Mouse (Mus musculus): ENCODE data around the gene BC051142. TPM values are rescaled to one million over a fixed set of nuclear protein-coding genes. Genes with fewer than 3 reads are reported as not detected.
"Not testable (repeated sequence)": the region's sequence is repeated elsewhere in the genome, so short reads cannot be mapped to it uniquely, and the experiment has no call there.

Gene BC051142
- polyA plus RNA-seq, 2 experiments from 2014 or later, result 1.8 to 1.9 TPM

DNA sequence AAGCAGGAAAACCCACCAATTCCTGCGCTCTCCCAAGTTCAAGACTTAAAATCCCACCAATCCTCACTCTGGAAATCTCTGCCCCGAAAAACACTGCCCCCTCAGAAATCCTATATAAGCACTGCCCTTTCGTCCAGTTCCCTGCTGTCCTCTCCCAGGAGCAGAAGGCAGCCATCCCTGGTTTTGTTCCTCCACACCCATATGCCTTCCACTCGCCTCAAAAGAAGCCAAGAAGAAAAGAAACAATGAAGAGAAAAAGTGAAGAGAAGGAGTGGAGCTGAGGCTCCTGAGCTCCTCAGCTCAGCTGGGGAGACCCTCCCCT is 735 bp downstream of the BC051142 start:
- no peak for ATAC-seq

DNA sequence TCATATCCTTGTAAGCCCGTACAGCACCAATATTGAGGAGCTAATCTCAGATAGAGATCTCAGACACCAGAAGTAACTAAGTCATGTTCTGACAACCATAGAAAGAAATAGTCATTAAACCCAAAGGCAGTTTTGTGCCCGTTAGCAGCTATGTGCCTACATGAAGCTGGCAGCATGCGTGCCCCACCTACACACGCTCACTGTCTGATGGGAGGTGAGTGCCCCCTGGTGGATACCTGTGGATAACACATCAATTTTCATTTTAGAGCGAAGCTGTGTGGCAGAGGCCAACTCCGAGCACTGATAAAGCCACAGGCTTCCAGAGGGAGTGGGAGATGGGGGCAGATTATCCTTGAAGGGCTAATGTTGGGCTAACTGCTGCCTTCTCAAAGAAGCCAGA is 12.5 kb downstream of the BC051142 start:
- peak; percentile 62 for ATAC-seq

DNA sequence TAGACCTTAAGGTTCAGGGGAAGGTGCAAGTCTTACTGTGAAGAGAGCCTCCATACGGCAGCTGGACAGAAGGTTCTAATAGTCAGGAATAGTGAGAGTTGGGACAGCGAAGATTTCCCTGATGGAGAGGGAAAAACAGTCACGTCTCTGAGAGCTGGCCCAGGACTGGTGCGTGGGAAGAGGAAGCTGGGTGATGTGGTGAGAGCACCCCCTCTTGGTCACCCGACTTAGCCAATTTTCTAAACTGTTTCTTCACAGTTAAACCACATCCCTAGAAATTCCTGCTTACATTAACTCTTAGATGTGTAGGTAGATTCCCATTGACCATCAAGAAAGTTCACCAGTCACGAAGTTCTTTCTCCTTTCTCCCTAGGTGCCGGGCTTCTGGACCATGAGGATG is 21.4 kb downstream of the BC051142 start:
- ATAC-seq, result no peak

DNA sequence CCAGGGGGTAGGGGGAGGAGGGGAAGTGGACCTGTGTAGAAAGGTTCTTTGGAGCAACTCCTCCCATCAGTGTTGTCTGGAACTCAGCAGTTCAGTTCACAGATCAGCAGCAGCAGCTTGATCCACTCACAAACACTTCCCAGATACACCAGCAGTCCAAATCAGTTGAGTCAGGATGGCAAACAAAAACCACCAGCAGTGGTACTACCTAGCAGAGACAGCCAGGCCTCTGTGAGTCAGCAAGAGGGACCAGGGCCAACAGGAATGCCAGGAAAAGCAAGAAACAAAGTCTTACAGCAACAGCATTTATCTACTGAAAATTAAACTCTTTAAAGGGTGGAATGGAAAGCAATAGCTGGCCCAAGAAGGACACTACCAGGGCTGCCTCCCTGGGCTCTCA is 29.0 kb downstream of the BC051142 start:
- no peak for ATAC-seq

DNA sequence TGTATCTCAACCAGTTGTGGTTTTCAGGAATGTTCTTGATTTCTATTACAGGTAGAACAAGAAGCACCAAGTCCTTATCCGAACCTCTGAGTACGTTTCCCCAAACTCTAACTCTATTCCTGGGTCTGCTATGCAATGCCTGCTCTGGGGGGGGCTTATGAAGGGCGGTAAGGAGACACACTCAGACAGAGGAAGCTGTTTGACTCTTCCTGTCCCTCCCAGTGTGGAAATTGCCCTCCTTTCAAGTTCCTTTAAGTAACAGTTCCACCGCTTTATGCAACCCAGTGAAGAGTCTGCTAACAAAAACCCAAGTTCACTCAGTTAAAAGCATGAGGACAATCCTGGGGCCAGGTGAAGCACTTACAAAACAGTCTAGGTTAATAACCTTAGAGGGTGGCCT is 38.5 kb downstream of the BC051142 start:
- no peak for ATAC-seq

DNA sequence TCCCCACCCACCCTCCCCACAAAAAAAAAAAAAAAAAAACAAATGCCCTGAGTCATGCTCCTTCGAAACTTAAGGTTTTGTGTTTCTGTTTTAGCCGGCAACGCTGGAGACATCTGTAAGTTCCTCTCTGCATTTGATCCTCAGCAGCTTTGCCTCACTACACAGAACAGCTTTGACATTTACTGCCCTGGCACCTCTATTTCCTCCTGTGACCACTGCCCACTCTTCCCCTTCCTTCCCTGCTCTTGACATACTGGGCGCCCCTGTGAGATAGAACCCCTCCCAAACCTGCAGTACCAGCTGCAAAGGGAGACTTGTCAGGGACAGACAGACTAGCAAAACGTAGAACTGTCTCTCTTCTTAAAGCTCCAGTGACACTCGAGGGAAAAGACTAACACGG is 39.0 kb downstream of the BC051142 start:
- no peak for ATAC-seq

DNA sequence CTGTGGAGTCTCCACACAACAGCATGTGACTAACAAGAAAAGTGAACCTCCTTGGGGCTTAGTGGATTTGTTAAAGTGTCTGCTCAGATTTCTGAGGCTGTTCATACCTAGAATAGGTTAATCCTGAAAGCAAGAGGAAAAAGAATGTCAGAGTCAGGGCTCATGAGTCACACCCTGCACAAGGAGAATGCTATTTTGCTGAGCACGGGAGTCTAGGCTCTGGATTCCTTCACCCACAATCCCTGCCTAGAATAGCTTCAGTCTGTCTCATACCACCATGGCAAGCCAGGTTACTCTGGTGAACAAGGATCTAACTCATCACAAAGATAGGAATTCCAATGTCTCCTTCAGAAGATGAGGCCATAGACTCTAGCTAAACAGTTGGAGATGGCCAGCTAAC is 40.0 kb downstream of the BC051142 start:
- no peak for ATAC-seq

DNA sequence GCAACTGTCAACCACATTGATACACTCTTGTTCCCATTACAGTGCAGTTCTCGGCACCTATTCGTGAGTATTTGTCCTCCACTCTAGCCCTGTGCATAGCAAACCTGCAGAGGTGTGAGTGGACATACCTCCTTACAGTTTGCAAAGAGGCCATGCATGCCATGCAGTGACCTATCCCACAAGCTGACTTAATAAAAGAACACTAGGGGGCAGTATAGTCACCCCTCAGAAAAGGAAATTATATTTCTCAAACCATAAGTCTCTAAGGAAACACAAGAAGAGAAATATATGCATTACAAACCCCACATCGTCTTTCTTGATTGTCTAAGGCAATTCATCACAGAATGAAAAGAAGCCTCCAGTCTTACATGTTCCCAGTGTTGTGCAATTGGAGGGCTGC is 41.2 kb downstream of the BC051142 start:
- no peak for ATAC-seq

DNA sequence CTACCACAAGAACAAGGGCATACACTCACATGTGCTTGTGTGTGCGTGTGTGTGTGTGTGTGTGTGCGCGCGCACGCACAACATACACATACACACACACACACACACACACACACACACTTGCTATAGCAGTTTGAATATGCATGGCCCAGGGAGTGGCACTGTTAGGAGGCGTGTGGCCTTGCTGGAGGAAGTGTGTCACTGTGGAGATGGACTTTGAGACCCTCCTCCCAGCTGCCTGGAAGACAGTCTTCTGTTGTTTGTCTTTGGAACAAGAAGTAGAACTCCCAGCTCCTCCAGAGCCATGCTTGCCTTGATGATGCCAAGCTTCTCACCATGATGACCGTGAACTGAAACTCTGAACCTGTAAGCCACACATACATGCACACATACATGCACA is 43.4 kb downstream of the BC051142 start:
- no peak for ATAC-seq

DNA sequence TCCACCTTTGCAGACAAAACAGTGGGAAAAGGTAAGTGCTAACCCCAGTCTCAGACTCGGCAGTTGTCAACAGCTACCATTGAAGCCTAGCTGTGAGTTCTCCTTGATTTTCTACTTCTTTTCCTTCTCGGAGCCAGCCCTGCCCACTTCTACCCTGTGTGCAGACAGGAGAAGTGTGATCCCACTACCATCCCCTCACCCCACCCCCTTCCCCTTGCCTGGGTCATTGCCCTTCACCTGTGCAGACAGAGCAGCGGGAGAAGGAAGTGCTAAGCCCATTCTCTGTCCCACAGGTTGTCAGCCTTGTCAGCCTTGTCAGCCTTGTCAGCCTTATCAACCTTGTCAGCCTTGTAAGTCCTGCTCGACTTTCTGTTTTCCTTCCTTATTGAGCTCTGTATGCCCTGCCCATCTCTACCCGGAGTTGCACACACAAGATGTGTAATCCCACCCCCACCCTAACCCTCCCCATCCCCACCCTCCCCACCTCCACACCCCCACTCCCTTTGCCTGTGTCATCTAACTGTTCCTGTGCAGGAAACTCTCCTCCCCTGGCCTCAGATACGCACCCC is 49.9 kb downstream of the BC051142 start:
- no peak for ATAC-seq

DNA sequence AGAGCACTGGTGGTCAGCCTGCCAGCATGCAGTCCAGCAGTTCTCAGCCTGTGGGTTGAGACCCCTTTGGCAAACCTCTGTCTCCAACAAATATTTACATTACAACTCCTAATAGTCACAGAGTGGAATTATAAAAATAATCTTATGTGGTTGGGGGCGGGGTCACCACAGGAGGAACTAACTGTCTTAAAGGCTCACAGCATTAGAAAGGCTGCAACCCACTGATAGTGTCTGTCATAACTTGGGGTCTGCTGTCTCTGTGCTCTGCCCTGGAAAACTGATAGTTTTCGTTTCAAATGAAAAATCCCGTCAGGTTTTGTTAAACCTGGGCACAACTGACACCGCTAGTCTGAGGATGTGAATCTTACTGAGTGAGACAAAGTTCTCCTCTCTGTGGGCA is 59.0 kb downstream of the BC051142 start:
- ATAC-seq, result no peak

DNA sequence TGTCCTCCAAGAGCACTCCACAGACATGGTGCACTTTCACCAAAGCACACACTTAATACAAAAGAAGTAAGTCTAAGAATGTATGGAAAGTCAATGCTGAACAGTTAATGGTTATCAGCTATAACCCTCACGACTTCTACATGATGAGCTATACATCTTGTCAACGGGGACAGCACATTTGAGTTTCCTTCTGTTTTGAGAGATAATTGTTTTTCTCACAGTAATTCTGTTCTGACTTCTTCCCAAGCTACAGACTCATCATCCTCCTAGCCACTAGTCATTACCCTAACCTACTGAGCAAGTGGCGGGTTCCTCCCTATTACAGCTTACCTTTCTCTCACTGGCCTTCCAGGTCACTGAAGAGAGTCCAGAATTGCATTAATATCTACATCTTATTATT is 60.6 kb downstream of the BC051142 start:
- no peak for ATAC-seq

DNA sequence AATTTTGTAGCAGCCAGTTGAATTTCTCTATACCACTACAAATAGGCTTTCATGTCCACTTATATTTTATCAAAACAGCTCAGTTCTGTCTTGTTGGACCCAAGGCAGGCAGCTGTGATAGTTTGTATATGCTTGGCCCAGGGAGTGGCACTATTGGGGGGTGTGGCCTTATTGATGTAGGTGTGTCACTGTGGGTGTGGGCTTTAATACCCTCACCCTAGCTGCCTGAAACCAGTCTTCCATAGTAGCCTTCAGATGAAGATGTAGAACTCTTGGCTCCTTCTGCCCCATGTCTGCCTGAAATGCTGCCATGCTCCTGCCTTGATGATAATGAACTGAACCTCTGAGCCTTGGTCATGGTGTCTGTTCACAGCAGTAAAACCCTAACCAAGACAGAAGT is 67.3 kb downstream of the BC051142 start:
- not testable (repeated sequence) for ATAC-seq

DNA sequence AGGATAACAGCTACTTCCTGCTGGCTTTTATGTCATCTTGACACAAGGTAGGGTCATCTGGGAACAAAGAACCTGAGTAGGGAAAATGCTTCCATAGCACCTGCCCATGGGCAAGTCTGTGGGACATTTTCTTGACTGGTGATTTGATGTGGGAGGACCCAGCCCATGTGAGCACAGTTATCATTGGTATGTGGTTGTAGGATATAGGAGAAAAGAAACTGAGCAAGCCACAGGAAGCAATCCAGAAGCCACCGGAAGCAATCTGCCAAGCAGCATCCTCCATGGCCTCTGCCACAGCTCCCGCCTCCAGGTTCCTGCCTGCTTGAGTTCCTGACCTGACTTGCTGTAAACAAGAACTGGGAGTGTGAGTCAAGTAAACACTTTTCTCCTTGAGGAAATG is 71.9 kb downstream of the BC051142 start:
- no peak for ATAC-seq

DNA sequence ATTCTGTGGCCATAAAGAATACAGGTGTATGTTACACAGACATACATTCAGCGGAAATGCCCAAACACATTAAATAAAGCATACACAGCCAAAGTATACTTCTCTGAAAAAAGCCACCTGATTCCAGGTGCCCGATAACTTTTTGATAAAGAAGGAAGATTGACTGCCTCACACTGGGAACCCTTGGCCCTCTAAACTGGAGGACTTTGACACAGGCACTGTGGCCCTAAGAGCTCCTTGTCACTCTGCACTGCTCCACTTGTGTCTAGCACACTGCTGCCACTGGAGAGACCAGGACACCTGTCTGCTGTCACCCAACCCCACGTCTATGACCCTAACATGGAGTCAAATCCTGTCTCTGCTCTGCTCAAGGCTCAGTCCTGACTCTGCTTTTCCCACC is 76.4 kb downstream of the BC051142 start:
- no peak for ATAC-seq

DNA sequence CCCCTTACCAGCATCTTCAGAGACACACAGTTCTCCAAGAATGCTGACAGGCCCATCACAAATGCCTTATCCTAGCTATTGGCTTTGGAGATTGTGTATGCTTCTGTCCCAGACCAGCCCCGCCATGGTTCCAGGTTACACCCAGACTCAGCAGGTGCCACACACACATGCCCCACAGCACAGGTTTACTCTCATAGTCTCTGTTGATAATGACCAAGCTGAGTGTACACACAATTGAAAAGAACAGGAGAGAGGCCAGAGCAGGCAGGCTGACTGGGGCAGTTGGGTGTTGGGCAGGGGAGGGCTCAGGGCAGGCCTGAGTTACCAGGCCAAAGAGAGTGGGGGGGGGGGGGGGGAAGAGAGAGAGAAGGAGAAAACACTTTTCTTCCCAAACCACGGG is 77.8 kb downstream of the BC051142 start:
- ATAC-seq, result no peak

DNA sequence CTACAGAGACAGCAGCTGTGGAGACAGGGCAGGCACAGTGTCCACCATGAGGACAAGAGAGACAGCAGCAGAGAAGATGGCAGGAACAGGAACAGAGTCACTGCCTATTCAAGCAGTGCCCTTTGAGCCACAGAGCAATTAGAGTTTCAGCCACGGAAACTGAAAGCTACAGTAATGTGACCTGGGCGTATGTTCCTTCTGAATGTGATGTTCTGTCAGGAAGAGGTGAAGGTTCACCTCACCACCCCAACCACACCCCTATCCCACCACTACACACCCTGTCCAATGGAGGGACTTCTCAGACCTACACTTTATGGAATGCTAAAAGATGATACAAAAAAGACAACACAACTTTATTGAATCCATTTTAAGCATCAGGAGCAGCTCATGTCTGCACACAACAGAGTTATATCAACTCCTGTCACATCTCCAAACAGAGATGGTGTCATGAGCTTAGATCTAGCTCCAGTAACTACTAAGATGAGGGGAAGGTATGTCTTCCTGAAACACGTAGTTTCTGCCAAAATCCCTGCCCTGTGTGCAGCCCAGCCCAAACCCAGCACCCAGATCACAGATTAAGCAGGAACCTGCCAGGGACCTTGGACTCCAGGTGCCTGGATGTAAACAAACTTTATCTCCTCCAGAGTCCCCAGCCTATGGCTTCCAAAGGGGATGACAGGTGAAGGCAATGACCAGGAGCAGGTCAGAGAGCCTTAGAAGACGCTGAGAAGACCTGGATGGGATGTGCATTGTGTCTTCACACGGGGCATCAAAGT is 78.8 kb downstream of the BC051142 start, which contains the start of gene Btnl4:
TSS of gene Btnl4 (minus strand) at position 81 of the 776 bp plus-strand sequence.
- ATAC-seq, result not testable (repeated sequence)

DNA sequence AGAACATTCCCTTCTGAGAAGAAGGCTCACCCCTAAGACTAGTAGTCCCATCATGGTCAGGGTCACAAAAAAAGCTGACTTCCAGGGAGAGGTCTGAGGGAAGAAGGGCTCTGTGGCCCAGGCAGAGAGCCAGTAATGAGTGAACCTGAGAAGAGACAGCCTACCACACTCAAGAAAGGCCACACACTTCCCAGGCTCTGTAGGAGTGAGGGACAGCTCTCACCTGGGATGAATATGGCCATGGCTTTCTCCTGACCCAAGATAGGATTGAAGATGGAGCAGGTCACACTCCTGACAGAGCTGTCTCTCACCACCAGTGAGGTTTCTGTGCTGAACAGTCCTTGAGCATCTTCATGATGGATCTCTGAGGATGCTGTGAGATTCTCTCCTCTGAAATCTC is 94.2 kb downstream of the BC051142 start:
- no peak for ATAC-seq

DNA sequence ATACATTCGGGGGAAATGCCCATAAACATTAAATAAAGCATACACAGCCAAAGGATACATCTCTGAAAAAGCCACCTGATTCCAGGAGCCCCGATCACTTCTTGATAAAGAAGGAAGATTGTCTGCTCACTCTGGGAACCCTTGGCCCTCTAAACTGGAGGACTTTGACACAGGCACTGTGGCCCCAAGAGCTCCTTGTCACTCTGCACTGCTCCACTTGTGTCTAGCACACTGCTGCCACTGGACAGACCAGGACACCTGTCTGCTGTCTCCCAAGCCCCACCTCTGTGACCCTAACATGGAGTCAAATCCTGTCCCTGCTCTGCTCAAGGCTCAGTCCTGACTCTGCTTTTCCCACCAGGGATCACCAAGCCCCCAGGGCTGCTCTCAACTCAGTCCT is 96.5 kb downstream of the BC051142 start:
- ATAC-seq, result not testable (repeated sequence)

DNA sequence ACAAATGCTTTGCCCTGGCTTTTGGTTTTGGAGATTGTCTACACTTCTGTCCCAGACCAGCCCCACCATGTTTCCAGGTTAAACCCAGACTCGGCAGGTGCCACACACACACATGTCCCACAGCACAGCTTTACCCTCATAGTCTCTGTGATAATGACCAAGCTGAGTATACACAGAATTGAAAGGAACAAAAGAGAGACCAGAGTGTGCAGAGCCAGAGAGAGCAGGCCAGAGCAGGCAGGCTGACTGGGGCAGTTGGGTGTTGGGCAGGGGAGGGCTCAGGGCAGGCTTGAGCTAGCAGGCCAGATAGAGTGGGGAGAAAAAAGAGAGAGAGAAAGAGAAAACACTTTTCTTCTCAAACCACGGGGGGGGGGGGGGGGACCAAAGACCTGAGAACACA is 97.9 kb downstream of the BC051142 start:
- ATAC-seq, result no peak

DNA sequence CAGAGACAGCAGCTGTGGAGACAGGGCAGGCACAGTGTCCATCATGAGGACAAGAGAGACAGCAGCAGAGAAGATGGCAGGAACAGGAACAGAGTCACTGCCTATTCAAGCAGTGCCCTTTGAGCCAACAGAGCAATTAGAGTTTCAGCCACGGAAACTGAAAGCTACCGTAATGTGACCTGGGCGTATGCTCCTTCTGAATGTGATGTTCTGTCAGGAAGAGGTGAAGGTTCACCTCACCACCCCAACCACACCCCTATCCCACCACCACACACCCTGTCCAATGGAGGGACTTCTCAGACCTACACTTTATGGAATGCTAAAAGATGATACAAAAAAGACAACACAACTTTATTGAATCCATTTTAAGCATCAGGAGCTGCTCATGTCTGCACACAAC is 98.7 kb downstream of the BC051142 start:
- not testable (repeated sequence) for ATAC-seq

DNA sequence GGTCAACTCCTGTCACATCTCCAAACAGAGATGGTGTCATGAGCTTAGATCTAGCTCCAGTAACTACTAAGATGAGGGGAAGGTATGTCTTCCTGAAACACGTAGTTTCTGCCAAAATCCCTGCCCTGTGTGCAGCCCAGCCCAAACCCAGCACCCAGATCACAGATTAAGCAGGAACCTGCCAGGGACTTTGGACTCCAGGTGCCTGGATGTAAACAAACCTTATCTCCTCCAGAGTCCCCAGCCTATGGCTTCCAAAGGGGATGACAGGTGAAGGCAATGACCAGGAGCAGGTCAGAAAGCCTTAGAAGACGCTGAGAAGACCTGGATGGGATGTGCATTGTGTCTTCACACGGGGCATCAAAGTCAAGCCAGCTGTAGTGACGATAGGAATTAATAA is 99.1 kb downstream of the BC051142 start:
- not testable (repeated sequence) for ATAC-seq

DNA sequence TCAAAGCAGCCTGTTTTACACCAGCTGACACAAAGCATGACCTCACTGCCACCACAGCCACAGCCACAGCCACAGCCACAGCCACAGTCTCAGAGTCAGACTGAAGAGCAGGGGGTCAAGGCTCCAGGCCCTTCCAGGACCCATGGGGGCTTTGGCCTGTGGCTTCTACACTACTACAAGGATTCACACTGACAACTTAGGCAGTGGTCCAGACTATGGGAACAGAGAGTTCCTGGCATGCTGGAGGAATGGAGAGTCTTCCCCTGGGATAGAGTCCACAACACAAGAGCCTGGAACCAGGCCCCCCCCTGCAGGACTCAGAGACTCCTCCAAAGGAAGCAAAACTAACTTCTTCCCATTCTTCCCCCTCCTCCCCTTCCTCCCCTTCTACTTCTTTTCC is 109.0 kb downstream of the BC051142 start:
- no peak for ATAC-seq
